Mouse (Mus musculus) intestine, embryonic 14.5 days (tissue): Measurements from ENCODE around the gene Kncn. TPM values are rescaled to one million over a fixed set of nuclear protein-coding genes. Genes with fewer than 3 reads are reported as not detected.

Experiments
- ATAC-seq: fragments of 200-750 bp; cut with Nextera tagmentation; replicated peaks from 2 replicates; pipeline ENCODE4 v1.8.0; 2017; ENCODE audit warnings: low read depth, moderate number of reproducible peaks, moderate TSS enrichment, moderate library complexity; ENCODE audit not compliant: low FRiP score, low TSS enrichment
- DNase-seq: peaks from one replicate; pipeline ENCODE4 v3.0.0-alpha.2; 2018; ENCODE audit warnings: low spot score
- H3K27ac ChIP-seq: fragments of 300-500 bp; sonication (generic); 2 replicates; pipeline ENCODE4 v1.5.1; 2014; ENCODE audit warnings: low read depth, mild to moderate bottlenecking, control low read depth
- H3K27me3 ChIP-seq: fragments of 300-500 bp; sonication (generic); replicated peaks from 2 replicates; pipeline ENCODE4 v1.6.1; 2014; ENCODE audit warnings: low read length, control low read depth; ENCODE audit not compliant: control insufficient read depth, insufficient read depth
- H3K36me3 ChIP-seq: fragments of 300-500 bp; sonication (generic); 2 replicates; pipeline ENCODE4 v1.6.1; 2014; ENCODE audit warnings: low read length, control low read depth; ENCODE audit not compliant: control insufficient read depth, insufficient read depth
- H3K4me1 ChIP-seq: fragments of 300-500 bp; sonication (generic); replicated peaks from 2 replicates; pipeline ENCODE4 v1.6.1; 2014; ENCODE audit warnings: low read length, control low read depth, mixed read lengths; ENCODE audit not compliant: control insufficient read depth, insufficient read depth
- H3K4me2 ChIP-seq: fragments of 300-500 bp; sonication (generic); 2 replicates; pipeline ENCODE4 v1.6.1; 2014; ENCODE audit warnings: low read length
- H3K4me3 ChIP-seq: fragments of 300-500 bp; sonication (generic); 2 replicates; pipeline ENCODE4 v1.5.1; 2014; ENCODE audit warnings: low read depth, low read length, control low read depth, mixed read lengths
- H3K9ac ChIP-seq: fragments of 300-500 bp; sonication (generic); 2 replicates; pipeline ENCODE4 v1.6.1; 2014; ENCODE audit warnings: mild to moderate bottlenecking, low read length
- H3K9me3 ChIP-seq: fragments of 300-500 bp; sonication (generic); 2 replicates; pipeline ENCODE4 v1.6.1; 2016; ENCODE audit warnings: low read length, control low read depth; ENCODE audit not compliant: control insufficient read depth
- WGBS: fragments of 180-500 bp; shearing (Covaris S2); extraction: QIAGEN DNeasy Blood & Tissue Kit; methylation state at CpG from one replicate; pipeline ENCODE4 v1.1.7; 2014; 5-methylcytosine and 5-hydroxymethylcytosine counted together
- polyA plus RNA-seq: library from polyadenylated mRNA; unstranded; fragments of >200 nt; fragmentation: Nextera tagmentation; extraction: Ambion mirVana; gene quantifications from 2 replicates; pipeline ENCODE4 v1.2.1, GENCODE M21; 2014

The Kncn gene
- polyA plus RNA-seq, 1 experiment from 2014 or later: not detected

DNA sequence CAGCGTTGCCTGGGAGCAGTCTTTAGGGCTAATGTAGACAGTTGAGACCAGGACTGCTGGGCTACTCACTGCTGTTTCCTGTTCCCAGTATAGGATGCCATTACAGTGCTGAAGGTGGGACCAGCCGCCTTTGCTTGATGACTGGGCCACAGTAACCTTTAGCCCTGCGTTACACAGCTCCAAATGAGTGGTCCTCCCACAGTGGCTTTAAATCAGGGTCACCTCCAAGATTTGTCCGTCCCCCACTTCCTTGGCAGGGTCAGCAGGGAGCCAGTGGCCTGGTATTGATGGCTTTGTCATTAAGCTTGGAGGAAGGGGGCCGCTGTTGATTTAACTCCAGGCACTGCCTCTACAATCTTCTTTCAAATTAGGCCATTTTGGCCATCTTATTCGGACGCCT lies 20.8 kb upstream of the Kncn start:
- no peaks in the 10 kb centered on the region for H3K4me1 ChIP-seq
- no peak for ATAC-seq
- no peaks in the 10 kb centered on the region for H3K27me3 ChIP-seq
- H3K9me3 ChIP-seq: no peaks in the 10 kb centered on the region
- no peak overlapping the region for H3K4me3 ChIP-seq
- no peak overlapping the region for H3K4me2 ChIP-seq
- no peak overlapping the region for H3K27ac ChIP-seq
- H3K36me3 ChIP-seq: peaks cover 40% of the 10 kb centered on the region
- WGBS: 65% methylated on average over 7 of the region's 7 CpGs
- DNase-seq: no peak
- no peak overlapping the region for H3K9ac ChIP-seq

GRCm38 (mm10) chr4:115863880-115864279 lies 20.3 kb upstream of the Kncn start:
- no peak for DNase-seq
- Histone ChIP-seq H3K4me2 (no peak overlapping the region), H3K27ac (no peak overlapping the region), H3K27me3 (no peaks in the 10 kb centered on the region), H3K36me3 (peaks cover 42% of the 10 kb centered on the region), H3K4me1 (no peaks in the 10 kb centered on the region), H3K9ac (no peak overlapping the region), H3K4me3 (no peak overlapping the region), H3K9me3 (no peaks in the 10 kb centered on the region)
- ATAC-seq: no peak
- WGBS: 22% methylated on average over 10 of the region's 10 CpGs

GRCm38 (mm10) chr4:115869512-115870210 lies 14.5 kb upstream of the Kncn start:
- H3K27me3 ChIP-seq: no peaks in the 10 kb centered on the region
- H3K4me3 ChIP-seq: no peak overlapping the region
- 42% methylated on average over 16 of the region's 16 CpGs for WGBS
- no peak overlapping the region for H3K9ac ChIP-seq
- H3K4me1 ChIP-seq: no peaks in the 10 kb centered on the region
- H3K4me2 ChIP-seq: no peak overlapping the region
- DNase-seq (no peak), ATAC-seq (no peak)
- H3K27ac ChIP-seq: no peak overlapping the region
- peaks cover 37% of the 10 kb centered on the region for H3K36me3 ChIP-seq
- H3K9me3 ChIP-seq: no peaks in the 10 kb centered on the region

- Histone ChIP-seq H3K27me3 (no peaks in the 10 kb centered on the region), H3K9me3 (no peaks in the 10 kb centered on the region), H3K36me3 (peaks cover 32% of the 10 kb centered on the region), H3K4me3 (no peak overlapping the region), H3K9ac (no peak overlapping the region), H3K4me2 (no peak overlapping the region), H3K4me1 (0 out of 2 replicates have a peak, but pooled peaks cover 3% of the 10 kb centered on the region), H3K27ac (no peak overlapping the region)
- no peak for DNase-seq
- WGBS: 82% methylated on average over 3 of the region's 3 CpGs
- no peak for ATAC-seq
Observed at GRCm38 (mm10) chr4:115873231-115873630, 11.0 kb upstream of the Kncn start.

- Histone ChIP-seq H3K27ac (no peak overlapping the region), H3K4me1 (0 out of 2 replicates have a peak, but pooled peaks cover 5% of the 10 kb centered on the region), H3K9me3 (no peaks in the 10 kb centered on the region), H3K36me3 (peaks cover 20% of the 10 kb centered on the region), H3K4me2 (no peak overlapping the region), H3K4me3 (no peak overlapping the region), H3K9ac (no peak overlapping the region), H3K27me3 (no peaks in the 10 kb centered on the region)
- DNase-seq (no peak), ATAC-seq (no peak)
- WGBS: 12% methylated on average over 11 of the region's 11 CpGs
Observed at GRCm38 (mm10) chr4:115878216-115878678, 6.0 kb upstream of the Kncn start.

- Histone ChIP-seq H3K9me3 (no peaks in the 10 kb centered on the region), H3K4me3 (no peak overlapping the region), H3K27ac (no peak overlapping the region), H3K27me3 (no peaks in the 10 kb centered on the region), H3K4me2 (no peak overlapping the region), H3K9ac (no peak overlapping the region), H3K4me1 (0 out of 2 replicates have a peak, but pooled peaks cover 5% of the 10 kb centered on the region), H3K36me3 (peaks cover 14% of the 10 kb centered on the region)
- no peak for ATAC-seq
- 46% methylated on average over 9 of the region's 9 CpGs for WGBS
- no peak for DNase-seq
Observed at GRCm38 (mm10) chr4:115878828-115879227, 5.4 kb upstream of the Kncn start.

DNA sequence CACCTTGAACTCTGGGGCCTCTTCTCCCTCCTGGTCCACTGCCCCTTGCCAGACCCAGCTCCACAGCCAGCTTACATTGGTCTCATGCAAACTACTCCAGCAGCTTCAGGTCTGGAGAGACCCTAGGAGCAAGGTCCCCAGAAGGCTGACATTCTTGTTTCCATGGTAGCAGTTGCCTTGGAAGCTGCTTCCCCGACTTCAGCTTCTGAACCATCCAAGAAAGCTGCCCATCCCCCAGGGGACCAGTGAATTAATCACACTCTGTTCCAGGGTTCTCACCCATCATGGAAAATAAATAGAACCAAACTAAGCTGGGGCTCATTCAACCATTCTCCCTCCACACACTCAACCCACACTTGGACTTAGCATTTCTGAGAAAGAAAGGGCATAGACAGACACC lies 3.0 kb upstream of the Kncn start:
- H3K27me3 ChIP-seq: no peaks in the 10 kb centered on the region
- H3K27ac ChIP-seq: no peak overlapping the region
- ATAC-seq (no peak), DNase-seq (no peak)
- H3K9ac ChIP-seq: no peak overlapping the region
- WGBS: 25% methylated on average over 1 of the region's 1 CpGs
- no peaks in the 10 kb centered on the region for H3K36me3 ChIP-seq
- H3K4me3 ChIP-seq: no peak overlapping the region
- 0 out of 2 replicates have a peak, but pooled peaks cover 5% of the 10 kb centered on the region for H3K4me1 ChIP-seq
- no peak overlapping the region for H3K4me2 ChIP-seq
- no peaks in the 10 kb centered on the region for H3K9me3 ChIP-seq

GRCm38 (mm10) chr4:115882195-115882594 lies 2.0 kb upstream of the Kncn start:
- H3K9ac ChIP-seq: no peak overlapping the region
- no peak overlapping the region for H3K27ac ChIP-seq
- H3K27me3 ChIP-seq: no peaks in the 10 kb centered on the region
- H3K9me3 ChIP-seq: no peaks in the 10 kb centered on the region
- H3K4me3 ChIP-seq: no peak overlapping the region
- no peaks in the 10 kb centered on the region for H3K36me3 ChIP-seq
- no peak overlapping the region for H3K4me2 ChIP-seq
- 0 out of 2 replicates have a peak, but pooled peaks cover 5% of the 10 kb centered on the region for H3K4me1 ChIP-seq
- ATAC-seq (no peak), DNase-seq (no peak)
- 60% methylated on average over 4 of the region's 4 CpGs for WGBS

DNA sequence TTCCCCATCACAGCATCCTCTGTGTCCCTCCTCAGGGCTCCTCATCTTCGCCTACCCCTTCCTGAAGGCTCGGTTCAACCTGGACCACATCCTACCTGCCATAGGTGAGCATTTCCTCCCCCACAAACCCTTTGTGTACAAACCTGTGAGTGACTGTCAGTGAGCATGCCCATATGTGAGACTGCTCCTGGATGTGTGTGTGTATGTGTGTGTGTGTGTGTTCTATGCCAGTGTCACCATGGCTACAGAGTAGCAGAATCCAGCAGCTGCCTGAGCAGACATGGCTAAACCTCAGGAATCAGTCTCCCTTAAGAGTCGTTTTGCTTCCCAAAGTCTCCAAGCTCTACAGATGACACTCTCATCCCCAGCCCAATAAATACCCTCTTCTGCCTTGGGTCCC lies 1.6 kb downstream of the Kncn start:
- ATAC-seq: no peak

More for the DNA sequence above, 1.6 kb downstream of the Kncn start:
- Histone ChIP-seq H3K9ac (no peak overlapping the region), H3K36me3 (no peaks in the 10 kb centered on the region), H3K4me2 (no peak overlapping the region), H3K4me3 (no peak overlapping the region), H3K4me1 (peaks cover 6% of the 10 kb centered on the region), H3K9me3 (no peaks in the 10 kb centered on the region), H3K27me3 (peaks cover 11% of the 10 kb centered on the region), H3K27ac (no peak overlapping the region)
- DNase-seq: no peak
- WGBS: 77% methylated on average over 3 of the region's 3 CpGs
